In genomic region chr6:39724071-39724470, GRCm38 (mm10) we compare ENCODE assay signal across 8 mouse cellular contexts. TPM values are rescaled to one million over a fixed set of nuclear protein-coding genes. Genes with fewer than 3 reads are reported as not detected.
A peak's percentile ranks its signal among the peaks of the same experiment; 100 is the strongest.
DNase-seq lines count a peak whose midpoint lies in the region; ATAC-seq lines count a peak whose summit lies in the region.

No protein-coding gene starts in this region.

- H3K27me3 ChIP-seq in hindbrain, embryonic 14.5 days (ENCODE audit: control insufficient read depth, insufficient read depth, low read length) = no peaks in the 10 kb centered on the region
- no peaks in the 10 kb centered on the region for H3K27me3 ChIP-seq in midbrain, embryonic 12.5 days

- peaks cover 30% of the 10 kb centered on the region for H3K4me1 ChIP-seq in hindbrain, embryonic 14.5 days (replicated peaks; ENCODE audit: control insufficient read depth, insufficient read depth, low read length)
- peaks cover 25% of the 10 kb centered on the region for H3K4me1 ChIP-seq in midbrain, embryonic 12.5 days

- H3K9me3 ChIP-seq in hindbrain, embryonic 14.5 days (ENCODE audit: control insufficient read depth, low read length) = no peaks in the 10 kb centered on the region
- no peaks in the 10 kb centered on the region for H3K9me3 ChIP-seq in midbrain, embryonic 12.5 days

- peak overlapping the region; percentile 92 for H3K9ac ChIP-seq in hindbrain, embryonic 14.5 days
- H3K9ac ChIP-seq in midbrain, embryonic 12.5 days (replicated peaks) = peak overlapping the region; percentile 89

- H3K4me3 ChIP-seq in hindbrain, embryonic 14.5 days (replicated peaks; ENCODE audit: low read length) = peak overlapping the region; percentile 85
- peak overlapping the region; percentile 74 for H3K4me3 ChIP-seq in midbrain, embryonic 12.5 days

- 2% methylated on average over 7 of the region's 7 CpGs for WGBS in hindbrain, embryonic 14.5 days
- WGBS in midbrain, embryonic 12.5 days = 3% methylated on average over 7 of the region's 7 CpGs

- peak overlapping the region; percentile 94 for H3K4me2 ChIP-seq in hindbrain, embryonic 14.5 days (replicated peaks)
- H3K4me2 ChIP-seq in midbrain, embryonic 12.5 days (replicated peaks) = peak overlapping the region; percentile 94

- no peaks in the 10 kb centered on the region for H3K36me3 ChIP-seq in hindbrain, embryonic 14.5 days (replicated peaks; ENCODE audit: control insufficient read depth, insufficient read depth)
- no peaks in the 10 kb centered on the region for H3K36me3 ChIP-seq in midbrain, embryonic 12.5 days

- ATAC-seq in common myeloid progenitor, adult 5-6 weeks (replicated peaks; ENCODE audit: low read depth, poor library complexity, severe bottlenecking) = 0 out of 2 replicates have a peak, but pooled peaks have one; percentile 8
- no peak for ATAC-seq in hindbrain, embryonic 14.5 days (ENCODE audit: low FRiP score)
- no peak for ATAC-seq in midbrain, embryonic 12.5 days (ENCODE audit: low FRiP score, low read depth)

- peak overlapping the region; percentile 97; the same call in 1 of the 2 replicates for H3K27ac ChIP-seq in hindbrain, embryonic 14.5 days
- peak overlapping the region; percentile 96; the same call in 1 of the 2 replicates for H3K27ac ChIP-seq in midbrain, embryonic 12.5 days (replicated peaks)

- DNase-seq in embryo, embryonic 10 days (ENCODE audit: low spot score) = peak; percentile 11
- DNase-seq in embryo, embryonic 11 days = no peak
- DNase-seq in 416B (ENCODE audit: low read depth) = peak; percentile 14
- no peak for DNase-seq in hindbrain, embryonic 14.5 days (ENCODE audit: low spot score)
- no peak for DNase-seq in right cerebral cortex, adult 18-20 months
- DNase-seq in gastrocnemius, postnatal 4 days (ENCODE audit: low spot score in 2 of 2) = no peak

RNA-seq across cellular contexts. Expression of gene Braf, which starts 1.2 kb away (rescaled TPM):
- total RNA-seq in common myeloid progenitor, adult 5-6 weeks (2017) = 17.9 and 19.6 TPM in 2 replicates
- 28.0 and 28.3 TPM in 2 replicates for polyA plus RNA-seq in hindbrain, embryonic 14.5 days (2014; fragmentation: Nextera tagmentation; extraction: Ambion mirVana)
- 25.0 and 28.6 TPM in 2 replicates for polyA plus RNA-seq in midbrain, embryonic 12.5 days (2016; fragmentation: Nextera tagmentation; extraction: Ambion mirVana)
- 10 to 100 TPM; 17.8 to 18.1 TPM for total RNA-seq in gastrocnemius, postnatal 4 days (2021)

Comparison
In these comparisons a context has a peak if more than half of its experiments do, and no peak if none do; other contexts are left out.
1. DNase-seq: peak in embryo, embryonic 10 days (single experiment) and 416B (single experiment); none in embryo, embryonic 11 days (single experiment), hindbrain, embryonic 14.5 days (single experiment), right cerebral cortex, adult 18-20 months (single experiment) and gastrocnemius, postnatal 4 days (0 of 2).